In the genomic region with DNA sequence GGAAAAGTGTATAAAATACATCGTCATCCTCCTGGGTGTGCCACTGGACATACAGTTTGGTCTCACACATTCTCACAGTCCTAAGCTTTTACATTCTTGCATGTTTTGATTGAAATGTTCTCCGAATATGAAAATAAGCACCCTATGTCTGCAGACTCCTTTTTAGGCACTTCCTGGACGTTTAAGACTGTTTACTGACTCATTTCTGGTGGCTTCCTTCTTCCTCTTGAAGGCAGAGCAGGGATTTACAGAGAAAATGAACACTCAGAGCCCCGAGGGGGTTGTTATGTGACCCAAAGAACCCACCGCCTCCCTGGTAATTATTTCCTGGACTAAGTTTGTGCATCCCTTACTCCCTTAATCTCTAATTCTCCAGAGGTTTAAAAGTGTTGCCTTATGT, we compare ENCODE assay signal across 28 mouse cellular contexts. TPM values are rescaled to one million over a fixed set of nuclear protein-coding genes. Genes with fewer than 3 reads are reported as not detected.
A peak's percentile ranks its signal among the peaks of the same experiment; 100 is the strongest.
DNase-seq lines count a peak whose midpoint lies in the region; ATAC-seq and TF ChIP-seq lines count a peak whose summit lies in the region.
"Had no signal": no experiment of that assay in that cellular context is flagged by ENCODE, and none has a peak within 500 bp of the region (broad histone marks: within the 10 kb centered on the region; RNA-seq: fewer than 3 reads in every experiment).

No protein-coding gene starts in this region.

- H3K36me3 ChIP-seq in heart, embryonic 13.5 days: peaks cover 58% of the 10 kb centered on the region
- H3K36me3 ChIP-seq in heart, adult 2 months (ENCODE audit: control insufficient read depth, insufficient read depth, low read length): no peaks in the 10 kb centered on the region; the same call in 1 of the 2 replicates
- H3K36me3 ChIP-seq in liver, adult 2 months (ENCODE audit: control insufficient read depth, insufficient read depth, low read length): peaks cover 28% of the 10 kb centered on the region
- H3K36me3 ChIP-seq in liver, embryonic 11.5 days (ENCODE audit: control insufficient read depth, insufficient read depth, low read length): peaks cover 11% of the 10 kb centered on the region
- peaks cover 6% of the 10 kb centered on the region for H3K36me3 ChIP-seq in intestine, embryonic 16.5 days (ENCODE audit: control insufficient read depth, insufficient read depth, low read length)
- H3K36me3 ChIP-seq: midbrain, embryonic 15.5 days had no signal

- H3K4me2 ChIP-seq in heart, embryonic 13.5 days: peak overlapping the region; percentile 33; the same call in 1 of the 2 replicates
- no peak overlapping the region for H3K4me2 ChIP-seq in liver, embryonic 11.5 days
- H3K4me2 ChIP-seq in intestine, embryonic 16.5 days (ENCODE audit: low read depth, low read length): no peak overlapping the region
- H3K4me2 ChIP-seq: forebrain, embryonic 13.5 days; hindbrain, embryonic 15.5 days; kidney, embryonic 15.5 days; limb, embryonic 12.5 days; liver, embryonic 13.5 days; midbrain, embryonic 15.5 days had no signal

- peak overlapping the region; percentile 56 for H3K9ac ChIP-seq in heart, embryonic 13.5 days
- H3K9ac ChIP-seq in heart, adult 2 months (ENCODE audit: low read depth, low read length): no peak overlapping the region
- H3K9ac ChIP-seq in liver, adult 2 months (ENCODE audit: low read depth, low read length): no peak overlapping the region
- H3K9ac ChIP-seq in liver, embryonic 11.5 days (ENCODE audit: low read depth, low read length): no peak overlapping the region
- H3K9ac ChIP-seq in intestine, embryonic 16.5 days (ENCODE audit: low read depth, low read length): no peak overlapping the region
- H3K9ac ChIP-seq: forebrain, embryonic 13.5 days; hindbrain, embryonic 15.5 days; kidney, embryonic 15.5 days; limb, embryonic 12.5 days; liver, embryonic 13.5 days; midbrain, embryonic 15.5 days had no signal

- no peaks in the 10 kb centered on the region for H3K79me2 ChIP-seq in heart, adult 2 months (replicated peaks; ENCODE audit: control insufficient read depth, insufficient read depth, low read length)
- peaks cover 40% of the 10 kb centered on the region for H3K79me2 ChIP-seq in liver, adult 2 months (ENCODE audit: control insufficient read depth, insufficient read depth, low read length)

- 70% methylated on average over 5 of the region's 5 CpGs for WGBS in heart, embryonic 13.5 days
- 38% methylated on average over 5 of the region's 5 CpGs for WGBS in heart, adult 2 months
- WGBS in liver, adult 2 months: 66% methylated on average over 5 of the region's 5 CpGs
- 68% methylated on average over 5 of the region's 5 CpGs for WGBS in liver, embryonic 11.5 days
- 69% methylated on average over 5 of the region's 5 CpGs for WGBS in intestine, embryonic 16.5 days

- intact Hi-C loops in heart, adult 2 months (cut with DNase I): no loop called here

- H3K4me1 ChIP-seq in heart, embryonic 13.5 days: peaks cover 37% of the 10 kb centered on the region
- H3K4me1 ChIP-seq in heart, adult 2 months (ENCODE audit: control insufficient read depth, insufficient read depth, low read length): no peaks in the 10 kb centered on the region
- H3K4me1 ChIP-seq in liver, adult 2 months (ENCODE audit: control insufficient read depth, insufficient read depth, low read length): peaks cover 35% of the 10 kb centered on the region
- peaks cover 14% of the 10 kb centered on the region for H3K4me1 ChIP-seq in liver, embryonic 11.5 days (replicated peaks; ENCODE audit: control insufficient read depth, insufficient read depth, low read length)
- H3K4me1 ChIP-seq in bone marrow macrophage, adult 2 months (ENCODE audit: control insufficient read depth, insufficient read depth, low read length): peaks cover 8% of the 10 kb centered on the region
- no peaks in the 10 kb centered on the region; the same call in 1 of the 2 replicates for H3K4me1 ChIP-seq in intestine, embryonic 16.5 days (ENCODE audit: control insufficient read depth, insufficient read depth, low read length)
- H3K4me1 ChIP-seq: forebrain, embryonic 13.5 days; hindbrain, embryonic 10.5 days; hindbrain, embryonic 15.5 days; midbrain, embryonic 10.5 days; midbrain, embryonic 15.5 days had no signal

- no peaks in the 10 kb centered on the region for H3K9me3 ChIP-seq in heart, embryonic 13.5 days
- no peaks in the 10 kb centered on the region for H3K9me3 ChIP-seq in liver, embryonic 11.5 days (ENCODE audit: control insufficient read depth, low read length)
- no peaks in the 10 kb centered on the region; the same call in 1 of the 2 replicates for H3K9me3 ChIP-seq in intestine, embryonic 16.5 days (ENCODE audit: control insufficient read depth, low read length)
- H3K9me3 ChIP-seq: forebrain, embryonic 13.5 days; hindbrain, embryonic 10.5 days; hindbrain, embryonic 15.5 days; kidney, embryonic 15.5 days; liver, embryonic 13.5 days; midbrain, embryonic 15.5 days had no signal

- TF ChIP-seq EP300 in heart, adult 2 months (IDR thresholded peaks at IDR 0.05; ENCODE audit: insufficient read depth, low read depth, low read length): no peak

- peak overlapping the region; percentile 66 for H3K27ac ChIP-seq in heart, embryonic 13.5 days (replicated peaks)
- H3K27ac ChIP-seq in heart, adult 2 months: no peak overlapping the region
- peak overlapping the region; percentile 96; the same call in 1 of the 2 replicates for H3K27ac ChIP-seq in liver, adult 2 months (replicated peaks; ENCODE audit: insufficient read depth, low read depth, low read length)
- no peak overlapping the region for H3K27ac ChIP-seq in liver, embryonic 11.5 days (ENCODE audit: low read depth, low read length)
- H3K27ac ChIP-seq in bone marrow macrophage, adult 2 months (ENCODE audit: insufficient read depth, low read depth, low read length): 0 out of 2 replicates have a peak overlapping the region, but pooled peaks have one; percentile 4
- H3K27ac ChIP-seq in intestine, embryonic 16.5 days (ENCODE audit: low read length): no peak overlapping the region
- H3K27ac ChIP-seq: forebrain, embryonic 13.5 days; hindbrain, embryonic 10.5 days; hindbrain, embryonic 15.5 days; kidney, embryonic 15.5 days; layer of hippocampus, adult 2 months; left cerebral cortex, adult 2 months; limb, embryonic 12.5 days; liver, embryonic 13.5 days; midbrain, embryonic 10.5 days; midbrain, embryonic 15.5 days had no signal

- no peak for ATAC-seq in heart, embryonic 13.5 days (ENCODE audit: extremely low read depth, insufficient number of reproducible peaks, low FRiP score, low TSS enrichment)
- ATAC-seq in liver, embryonic 11.5 days (replicated peaks; ENCODE audit: low FRiP score): no peak
- no peak for ATAC-seq in intestine, embryonic 16.5 days
- ATAC-seq: forebrain, embryonic 13.5 days; midbrain, embryonic 15.5 days had no signal

- H3K4me3 ChIP-seq in heart, embryonic 13.5 days: no peak overlapping the region
- H3K4me3 ChIP-seq in heart, adult 2 months: no peak overlapping the region
- H3K4me3 ChIP-seq in liver, adult 2 months (ENCODE audit: insufficient read depth, low read depth, low read length): no peak overlapping the region
- H3K4me3 ChIP-seq in liver, embryonic 11.5 days (ENCODE audit: low read depth, low read length): no peak overlapping the region
- H3K4me3 ChIP-seq in bone marrow macrophage, adult 2 months (ENCODE audit: insufficient read depth, low read length): no peak overlapping the region
- no peak overlapping the region for H3K4me3 ChIP-seq in intestine, embryonic 16.5 days (ENCODE audit: low read length)
- H3K4me3 ChIP-seq: forebrain, embryonic 13.5 days; hindbrain, embryonic 10.5 days; hindbrain, embryonic 15.5 days; kidney, embryonic 15.5 days; layer of hippocampus, adult 2 months; left cerebral cortex, adult 2 months; limb, embryonic 12.5 days; liver, embryonic 13.5 days; midbrain, embryonic 10.5 days; midbrain, embryonic 15.5 days had no signal

- no peak for DNase-seq in heart, adult 2 months
- DNase-seq in liver, adult 2 months (ENCODE audit: extremely low read depth, low read depth, low spot score): no peak
- DNase-seq in liver, embryonic 11.5 days (ENCODE audit: low spot score): no peak
- DNase-seq in testis, postnatal 14 days (ENCODE audit: low spot score): no peak
- DNase-seq: B cell, adult 2 months; cerebellum, adult 8-10 months; cerebellum, postnatal 36 days; gastrocnemius, postnatal 10 days; liver, embryonic 13.5 days; lung, adult 2 months; lung, postnatal 10 days; right cerebral cortex, adult 18-20 months; spleen, adult 18-20 months; thymus, adult 18-20 months; thymus, postnatal 25 days had no signal

- no peak for TF ChIP-seq POLR2A in heart, adult 2 months (IDR thresholded peaks at IDR 0.05; ENCODE audit: insufficient read depth, low read depth, low read length)
- TF ChIP-seq POLR2A in liver, adult 2 months (IDR thresholded peaks at IDR 0.05; ENCODE audit: extremely low read depth, insufficient read depth, low read length): no peak
- TF ChIP-seq POLR2A in bone marrow macrophage, adult 2 months (IDR thresholded peaks at IDR 0.05; ENCODE audit: borderline replicate concordance, low read depth, low read length): no peak

- no peak for TF ChIP-seq CTCF in heart, adult 2 months (IDR thresholded peaks at IDR 0.05)
- no peak for TF ChIP-seq CTCF in liver, adult 2 months (IDR thresholded peaks at IDR 0.05; ENCODE audit: low read depth, low read length)
- no peak for TF ChIP-seq CTCF in bone marrow macrophage, adult 2 months (IDR thresholded peaks at IDR 0.05; ENCODE audit: low read depth, low read length)

- no peaks in the 10 kb centered on the region for H3K27me3 ChIP-seq in heart, embryonic 13.5 days (replicated peaks)
- H3K27me3 ChIP-seq in heart, adult 2 months (ENCODE audit: control insufficient read depth, insufficient read depth, low read length): no peaks in the 10 kb centered on the region
- no peaks in the 10 kb centered on the region for H3K27me3 ChIP-seq in liver, adult 2 months (ENCODE audit: control insufficient read depth, insufficient read depth, low read length)
- H3K27me3 ChIP-seq in liver, embryonic 11.5 days (replicated peaks; ENCODE audit: control insufficient read depth, insufficient read depth, low read length): no peaks in the 10 kb centered on the region
- no peaks in the 10 kb centered on the region for H3K27me3 ChIP-seq in intestine, embryonic 16.5 days (replicated peaks; ENCODE audit: control insufficient read depth, insufficient read depth, low read length)
- H3K27me3 ChIP-seq: CH12.LX; forebrain, embryonic 13.5 days; hindbrain, embryonic 15.5 days; kidney, embryonic 15.5 days; limb, embryonic 12.5 days; liver, embryonic 13.5 days; midbrain, embryonic 15.5 days had no signal

RNA-seq across cellular contexts. Expression of a gene that starts 13.8 kb away (rescaled TPM):
- polyA plus RNA-seq in heart, embryonic 13.5 days (2015; fragmentation: Nextera tagmentation; extraction: Ambion mirVana): 50.7 and 56.2 TPM in 2 replicates
- total RNA-seq in heart, adult 2 months (2021): 10 to 100 TPM; 17.7 to 27.0 TPM
- 15.4 and 18.8 TPM in 2 replicates for polyA plus RNA-seq in heart, adult 2 months (2012; rRNA removed)
- 53.6 and 63.8 TPM in 2 replicates for total RNA-seq in liver, adult 2 months (2014; rRNA removed)
- polyA plus RNA-seq in liver, adult 2 months (2012; rRNA removed): 156 and 257 TPM in 2 replicates
- 65.4 and 76.9 TPM in 2 replicates for polyA plus RNA-seq in liver, embryonic 11.5 days (2014; fragmentation: Nextera tagmentation; extraction: Ambion mirVana)
- polyA plus RNA-seq in bone marrow macrophage, adult 2 months (2012; ENCODE audit: insufficient read depth, insufficient read length, missing spikeins): 121 and 132 TPM in 2 replicates
- polyA plus RNA-seq in intestine, embryonic 16.5 days (2015; fragmentation: Nextera tagmentation; extraction: Ambion mirVana): 80.5 and 86.7 TPM in 2 replicates

Comparison
In these comparisons a context has a peak if more than half of its experiments do, and no peak if none do; other contexts are left out.
1. H3K27ac ChIP-seq: peak in heart, embryonic 13.5 days (single experiment), liver, adult 2 months (single experiment) and bone marrow macrophage, adult 2 months (single experiment); none in heart, adult 2 months (single experiment), liver, embryonic 11.5 days (single experiment) and intestine, embryonic 16.5 days (single experiment).